Mouse (Mus musculus): ENCODE measurements at regions not wholly inside any gene's neighbourhood (a gene's known extent, or its start where the extent isn't known, plus 50 kb on each side); places are given as distances from the start of the nearest gene placed in this dataset.

DNA sequence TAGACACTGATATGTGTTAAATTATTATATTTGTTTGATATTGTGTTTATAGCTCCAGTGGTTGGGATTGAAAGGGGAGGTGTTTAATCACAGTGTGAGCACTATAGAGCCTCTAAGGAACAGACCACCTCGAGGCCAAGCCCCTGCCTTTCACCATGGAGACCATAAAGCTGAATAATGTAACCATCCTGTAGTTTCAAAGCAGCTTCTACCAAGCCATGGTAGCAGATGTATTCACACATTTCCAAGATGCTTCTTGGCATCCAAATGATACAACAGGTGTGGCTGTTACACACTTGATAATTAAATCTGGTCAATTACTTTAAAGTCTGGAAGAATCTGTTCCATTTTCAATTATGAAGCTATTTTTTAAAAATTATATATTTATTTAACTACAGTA lies 341.7 kb upstream of the Klf6 start:
- 54% methylated on average over 1 of the region's 1 CpGs for WGBS
- Histone ChIP-seq H3K27ac (ENCODE audit: low read length) (no peak overlapping the region), H3K4me1 (ENCODE audit: control insufficient read depth, insufficient read depth, low read length) (no peaks in the 10 kb centered on the region), H3K9me3 (replicated peaks; ENCODE audit: control insufficient read depth, low read length) (no peaks in the 10 kb centered on the region), H3K4me3 (ENCODE audit: low read length) (no peak overlapping the region), H3K27me3 (ENCODE audit: control insufficient read depth, insufficient read depth, low read length) (no peaks in the 10 kb centered on the region), H3K9ac (ENCODE audit: low read length) (no peak overlapping the region), H3K36me3 (ENCODE audit: control insufficient read depth, insufficient read depth) (no peaks in the 10 kb centered on the region), H3K4me2 (ENCODE audit: low read depth, low read length) (no peak overlapping the region)
- ATAC-seq (replicated peaks; ENCODE audit: extremely low read depth, insufficient read depth, low FRiP score), result no peak

DNA sequence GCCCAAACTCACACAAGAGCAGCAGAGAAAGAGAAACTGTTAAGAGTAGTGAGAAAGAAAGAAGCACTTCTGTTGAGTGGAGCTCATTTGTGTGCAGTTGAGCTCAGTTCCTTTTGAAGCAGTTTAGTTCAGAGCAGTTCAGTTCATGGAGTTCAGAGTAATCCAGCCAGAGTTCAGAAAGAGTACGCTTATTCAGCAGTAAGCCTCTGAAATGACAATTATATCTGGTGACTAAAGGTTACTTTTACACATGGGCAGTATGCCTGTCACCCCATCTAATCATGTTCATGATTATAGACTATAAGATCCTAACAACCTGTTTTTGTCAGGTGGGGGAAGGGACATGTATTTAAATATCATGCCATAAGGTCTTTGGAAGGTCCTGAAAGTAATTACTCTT lies 333.9 kb upstream of the Klf6 start:
- Histone ChIP-seq H3K27me3 (ENCODE audit: control insufficient read depth, insufficient read depth, low read length) (no peaks in the 10 kb centered on the region), H3K9me3 (replicated peaks; ENCODE audit: control insufficient read depth, low read length) (0 out of 2 replicates have a peak, but pooled peaks cover 5% of the 10 kb centered on the region), H3K36me3 (ENCODE audit: control insufficient read depth, insufficient read depth) (no peaks in the 10 kb centered on the region), H3K4me1 (ENCODE audit: control insufficient read depth, insufficient read depth, low read length) (no peaks in the 10 kb centered on the region), H3K4me3 (ENCODE audit: low read length) (no peak overlapping the region), H3K4me2 (ENCODE audit: low read depth, low read length) (no peak overlapping the region), H3K27ac (ENCODE audit: low read length) (no peak overlapping the region), H3K9ac (ENCODE audit: low read length) (no peak overlapping the region)
- 93% methylated on average over 1 of the region's 1 CpGs for WGBS
- no peak for ATAC-seq (replicated peaks; ENCODE audit: extremely low read depth, insufficient read depth, low FRiP score)

GRCm38 (mm10) chr13:5540321-5540720 lies 321.0 kb upstream of the Klf6 start:
- Histone ChIP-seq H3K36me3 (ENCODE audit: control insufficient read depth, insufficient read depth) (no peaks in the 10 kb centered on the region), H3K4me1 (ENCODE audit: control insufficient read depth, insufficient read depth, low read length) (no peaks in the 10 kb centered on the region), H3K27me3 (ENCODE audit: control insufficient read depth, insufficient read depth, low read length) (no peaks in the 10 kb centered on the region), H3K9ac (ENCODE audit: low read length) (no peak overlapping the region), H3K4me2 (ENCODE audit: low read depth, low read length) (no peak overlapping the region), H3K27ac (ENCODE audit: low read length) (no peak overlapping the region), H3K9me3 (replicated peaks; ENCODE audit: control insufficient read depth, low read length) (no peaks in the 10 kb centered on the region), H3K4me3 (ENCODE audit: low read length) (no peak overlapping the region)
- WGBS, result 33% methylated on average over 1 of the region's 1 CpGs
- no peak for ATAC-seq (replicated peaks; ENCODE audit: extremely low read depth, insufficient read depth, low FRiP score)

- H3K27me3 ChIP-seq (ENCODE audit: control insufficient read depth, insufficient read depth, low read length), result no peaks in the 10 kb centered on the region
- no peak overlapping the region for H3K4me3 ChIP-seq (ENCODE audit: low read length)
- no peak overlapping the region for H3K27ac ChIP-seq (ENCODE audit: low read length)
- no peaks in the 10 kb centered on the region for H3K9me3 ChIP-seq (replicated peaks; ENCODE audit: control insufficient read depth, low read length)
- ATAC-seq (replicated peaks; ENCODE audit: extremely low read depth, insufficient read depth, low FRiP score), result no peak
- H3K4me1 ChIP-seq (ENCODE audit: control insufficient read depth, insufficient read depth, low read length), result peaks cover 11% of the 10 kb centered on the region
- no peaks in the 10 kb centered on the region for H3K36me3 ChIP-seq (ENCODE audit: control insufficient read depth, insufficient read depth)
- H3K9ac ChIP-seq (ENCODE audit: low read length), result no peak overlapping the region
- H3K4me2 ChIP-seq (ENCODE audit: low read depth, low read length), result no peak overlapping the region
Measured at GRCm38 (mm10) chr13:5545521-5545920, 315.8 kb upstream of the Klf6 start.

DNA sequence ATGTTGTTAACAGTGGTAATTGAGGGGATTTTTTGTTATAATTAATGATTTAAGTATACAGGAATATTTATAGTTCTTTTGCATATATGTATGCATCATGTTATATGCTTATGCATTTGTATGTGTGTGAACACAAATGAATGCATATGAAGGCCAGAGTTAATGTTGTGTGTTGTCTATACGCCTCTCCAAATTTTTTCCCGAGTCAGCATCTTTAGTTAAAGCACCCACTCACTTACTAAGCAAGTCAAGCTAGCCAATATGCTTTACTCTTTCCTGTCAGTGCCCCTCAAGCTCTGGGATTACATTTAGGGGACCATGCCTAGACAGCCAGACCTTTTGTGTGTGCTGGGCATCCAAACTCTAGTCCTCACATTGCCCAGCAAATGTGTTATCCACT lies 315.3 kb upstream of the Klf6 start:
- Histone ChIP-seq H3K27me3 (ENCODE audit: control insufficient read depth, insufficient read depth, low read length) (no peaks in the 10 kb centered on the region), H3K36me3 (ENCODE audit: control insufficient read depth, insufficient read depth) (no peaks in the 10 kb centered on the region), H3K4me2 (ENCODE audit: low read depth, low read length) (no peak overlapping the region), H3K9me3 (replicated peaks; ENCODE audit: control insufficient read depth, low read length) (no peaks in the 10 kb centered on the region), H3K9ac (ENCODE audit: low read length) (no peak overlapping the region), H3K4me3 (ENCODE audit: low read length) (no peak overlapping the region), H3K27ac (ENCODE audit: low read length) (no peak overlapping the region; the same call in 1 of the 2 replicates), H3K4me1 (ENCODE audit: control insufficient read depth, insufficient read depth, low read length) (peaks cover 11% of the 10 kb centered on the region)
- ATAC-seq (replicated peaks; ENCODE audit: extremely low read depth, insufficient read depth, low FRiP score), result no peak
- WGBS, result 90% methylated on average over 2 of the region's 2 CpGs

GRCm38 (mm10) chr13:5546937-5547336 lies 314.3 kb upstream of the Klf6 start:
- Histone ChIP-seq H3K27ac (ENCODE audit: low read length) (peak overlapping the region; percentile 82), H3K4me3 (ENCODE audit: low read length) (no peak overlapping the region), H3K9me3 (replicated peaks; ENCODE audit: control insufficient read depth, low read length) (no peaks in the 10 kb centered on the region), H3K4me1 (ENCODE audit: control insufficient read depth, insufficient read depth, low read length) (peaks cover 11% of the 10 kb centered on the region), H3K4me2 (ENCODE audit: low read depth, low read length) (no peak overlapping the region), H3K9ac (ENCODE audit: low read length) (no peak overlapping the region), H3K27me3 (ENCODE audit: control insufficient read depth, insufficient read depth, low read length) (no peaks in the 10 kb centered on the region), H3K36me3 (ENCODE audit: control insufficient read depth, insufficient read depth) (no peaks in the 10 kb centered on the region)
- WGBS, result 26% methylated on average over 1 of the region's 1 CpGs
- peak; percentile 63 for ATAC-seq (replicated peaks; ENCODE audit: extremely low read depth, insufficient read depth, low FRiP score)

- Histone ChIP-seq H3K36me3 (ENCODE audit: control insufficient read depth, insufficient read depth) (no peaks in the 10 kb centered on the region), H3K4me1 (ENCODE audit: control insufficient read depth, insufficient read depth, low read length) (peaks cover 16% of the 10 kb centered on the region), H3K27me3 (ENCODE audit: control insufficient read depth, insufficient read depth, low read length) (no peaks in the 10 kb centered on the region), H3K4me2 (ENCODE audit: low read depth, low read length) (no peak overlapping the region), H3K4me3 (ENCODE audit: low read length) (no peak overlapping the region), H3K27ac (ENCODE audit: low read length) (no peak overlapping the region), H3K9ac (ENCODE audit: low read length) (no peak overlapping the region), H3K9me3 (replicated peaks; ENCODE audit: control insufficient read depth, low read length) (no peaks in the 10 kb centered on the region)
- WGBS, result 97% methylated on average over 1 of the region's 1 CpGs
- no peak for ATAC-seq (replicated peaks; ENCODE audit: extremely low read depth, insufficient read depth, low FRiP score)
Measured at GRCm38 (mm10) chr13:5548768-5549167, 312.5 kb upstream of the Klf6 start.

GRCm38 (mm10) chr13:5549175-5549574 lies 312.1 kb upstream of the Klf6 start:
- H3K27ac ChIP-seq (ENCODE audit: low read length), result no peak overlapping the region
- H3K4me3 ChIP-seq (ENCODE audit: low read length), result no peak overlapping the region
- H3K9me3 ChIP-seq (replicated peaks; ENCODE audit: control insufficient read depth, low read length), result no peaks in the 10 kb centered on the region
- no peak overlapping the region for H3K9ac ChIP-seq (ENCODE audit: low read length)
- no peak for ATAC-seq (replicated peaks; ENCODE audit: extremely low read depth, insufficient read depth, low FRiP score)
- no peaks in the 10 kb centered on the region for H3K27me3 ChIP-seq (ENCODE audit: control insufficient read depth, insufficient read depth, low read length)
- H3K4me1 ChIP-seq (ENCODE audit: control insufficient read depth, insufficient read depth, low read length), result peaks cover 18% of the 10 kb centered on the region
- WGBS, result 93% methylated on average over 4 of the region's 4 CpGs
- no peak overlapping the region for H3K4me2 ChIP-seq (ENCODE audit: low read depth, low read length)
- no peaks in the 10 kb centered on the region for H3K36me3 ChIP-seq (ENCODE audit: control insufficient read depth, insufficient read depth)

- Histone ChIP-seq H3K27me3 (ENCODE audit: control insufficient read depth, insufficient read depth, low read length) (no peaks in the 10 kb centered on the region), H3K9me3 (replicated peaks; ENCODE audit: control insufficient read depth, low read length) (no peaks in the 10 kb centered on the region), H3K4me2 (ENCODE audit: low read depth, low read length) (no peak overlapping the region), H3K27ac (ENCODE audit: low read length) (no peak overlapping the region), H3K9ac (ENCODE audit: low read length) (no peak overlapping the region), H3K4me3 (ENCODE audit: low read length) (no peak overlapping the region), H3K36me3 (ENCODE audit: control insufficient read depth, insufficient read depth) (no peaks in the 10 kb centered on the region), H3K4me1 (ENCODE audit: control insufficient read depth, insufficient read depth, low read length) (peaks cover 18% of the 10 kb centered on the region)
- 92% methylated on average over 7 of the region's 7 CpGs for WGBS
- ATAC-seq (replicated peaks; ENCODE audit: extremely low read depth, insufficient read depth, low FRiP score), result no peak
Measured at GRCm38 (mm10) chr13:5549747-5550146, 311.5 kb upstream of the Klf6 start.

DNA sequence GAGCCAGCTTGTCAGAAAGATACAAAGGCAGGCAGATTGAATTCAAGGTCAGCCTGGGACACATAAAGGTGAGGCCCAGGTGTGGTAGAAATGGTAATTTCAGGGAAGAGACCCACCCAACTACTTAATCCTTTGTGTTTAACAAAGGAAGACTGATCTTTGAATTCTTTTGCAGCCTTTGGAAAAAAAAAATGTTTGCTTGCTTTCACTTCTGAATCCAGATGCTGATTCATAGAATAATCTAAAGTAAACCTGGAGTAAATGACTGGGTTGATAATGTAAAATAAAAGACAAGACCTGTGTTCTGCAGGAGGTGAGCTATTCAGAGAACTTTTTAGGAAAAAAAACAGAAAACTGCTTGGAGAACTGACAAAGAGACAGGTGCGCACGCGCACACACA lies 310.9 kb upstream of the Klf6 start:
- ATAC-seq (replicated peaks; ENCODE audit: extremely low read depth, insufficient read depth, low FRiP score), result no peak
- H3K4me1 ChIP-seq (ENCODE audit: control insufficient read depth, insufficient read depth, low read length), result peaks cover 18% of the 10 kb centered on the region
- WGBS, result 90% methylated on average over 3 of the region's 3 CpGs
- H3K9me3 ChIP-seq (replicated peaks; ENCODE audit: control insufficient read depth, low read length), result no peaks in the 10 kb centered on the region
- no peaks in the 10 kb centered on the region for H3K36me3 ChIP-seq (ENCODE audit: control insufficient read depth, insufficient read depth)
- H3K27ac ChIP-seq (ENCODE audit: low read length), result no peak overlapping the region
- H3K4me3 ChIP-seq (ENCODE audit: low read length), result no peak overlapping the region
- H3K4me2 ChIP-seq (ENCODE audit: low read depth, low read length), result no peak overlapping the region
- H3K27me3 ChIP-seq (ENCODE audit: control insufficient read depth, insufficient read depth, low read length), result no peaks in the 10 kb centered on the region
- no peak overlapping the region for H3K9ac ChIP-seq (ENCODE audit: low read length)

All from heart, embryonic 16.5 days (tissue).